Mouse (Mus musculus) NIH3T3 (cell line): ENCODE measurements at regions not wholly inside any gene's neighbourhood (a gene's known extent, or its start where the extent isn't known, plus 50 kb on each side); places are given as distances from the start of the nearest gene placed in this dataset.

ENCODE experiments used
- DNase-seq: peaks from one replicate; pipeline ENCODE4 v3.0.0-alpha.2; 2012; ENCODE audit warnings: low read depth

- no peak for DNase-seq
Observed at GRCm38 (mm10) chr7:136176373-136176772, 460.2 kb upstream of the Mki67 start.

- no peak for DNase-seq
Observed at GRCm38 (mm10) chr7:136180996-136181395, 464.8 kb upstream of the Mki67 start.

GRCm38 (mm10) chr7:136182101-136182500, 465.9 kb upstream of the Mki67 start:
- DNase-seq = no peak

- DNase-seq = no peak
Observed at GRCm38 (mm10) chr7:136196424-136197160, 480.4 kb upstream of the Mki67 start.

GRCm38 (mm10) chr7:136208879-136209278, 492.7 kb upstream of the Mki67 start:
- DNase-seq = no peak

GRCm38 (mm10) chr7:136209299-136210171, 493.4 kb upstream of the Mki67 start:
- no peak for DNase-seq

GRCm38 (mm10) chr7:136212492-136212891, 496.3 kb upstream of the Mki67 start:
- no peak for DNase-seq

- no peak for DNase-seq
Observed at GRCm38 (mm10) chr7:136213057-136213961, 497.1 kb upstream of the Mki67 start.

- no peak for DNase-seq
Observed at GRCm38 (mm10) chr7:136213962-136214308, 497.8 kb upstream of the Mki67 start.

- DNase-seq = no peak
Observed at GRCm38 (mm10) chr7:136214415-136214814, 498.3 kb upstream of the Mki67 start.

GRCm38 (mm10) chr7:136216734-136217133, 500.6 kb upstream of the Mki67 start:
- no peak for DNase-seq

GRCm38 (mm10) chr7:136219564-136220244, 503.5 kb upstream of the Mki67 start:
- no peak for DNase-seq

GRCm38 (mm10) chr7:136220245-136221167, 504.3 kb upstream of the Mki67 start:
- no peak for DNase-seq

- no peak for DNase-seq
Observed at GRCm38 (mm10) chr7:136221620-136222019, 505.5 kb upstream of the Mki67 start.

GRCm38 (mm10) chr7:136226031-136226430, 509.9 kb upstream of the Mki67 start:
- DNase-seq = no peak

- no peak for DNase-seq
Observed at GRCm38 (mm10) chr7:136228331-136228730, 512.2 kb upstream of the Mki67 start.

GRCm38 (mm10) chr7:136229592-136229991, 513.4 kb upstream of the Mki67 start:
- DNase-seq = no peak

- no peak for DNase-seq
Observed at GRCm38 (mm10) chr7:136232177-136232576, 516.0 kb upstream of the Mki67 start.

GRCm38 (mm10) chr7:136235563-136235962, 519.4 kb upstream of the Mki67 start:
- no peak for DNase-seq

- DNase-seq = no peak
Observed at GRCm38 (mm10) chr7:136236391-136236790, 520.2 kb upstream of the Mki67 start.

- DNase-seq = no peak
Observed at GRCm38 (mm10) chr7:136265691-136266090, 549.5 kb upstream of the Mki67 start.
